Mouse (Mus musculus) thymus, adult 18-20 months (tissue): ENCODE data around the gene 5330417C22Rik.
"Not testable (repeated sequence)": the region's sequence is repeated elsewhere in the genome, so short reads cannot be mapped to it uniquely, and the experiment has no call there.

ENCODE experiments used
- DNase-seq, 2 experiments: peaks; one replicate each; pipeline ENCODE4 v3.0.0; 2022; ENCODE audit warnings: mixed read lengths in 2 of 2

5330417C22Rik gene

GRCm38 (mm10) chr3:108528489-108528888, 7.8 kb downstream of the 5330417C22Rik start:
- DNase-seq = no peak

- DNase-seq = no peak
Observed at GRCm38 (mm10) chr3:108523415-108523814, 12.9 kb downstream of the 5330417C22Rik start.

GRCm38 (mm10) chr3:108518276-108518675, 18.1 kb downstream of the 5330417C22Rik start:
- no peak for DNase-seq

GRCm38 (mm10) chr3:108513465-108513864, 22.9 kb downstream of the 5330417C22Rik start:
- no peak for DNase-seq

- no peak for DNase-seq
Observed at GRCm38 (mm10) chr3:108510716-108511483, 25.4 kb downstream of the 5330417C22Rik start.

- no peak for DNase-seq
Observed at GRCm38 (mm10) chr3:108510156-108510555, 26.2 kb downstream of the 5330417C22Rik start.

GRCm38 (mm10) chr3:108508745-108509474, 27.4 kb downstream of the 5330417C22Rik start:
- no peak for DNase-seq

- DNase-seq = no peak
Observed at GRCm38 (mm10) chr3:108503908-108504307, 32.4 kb downstream of the 5330417C22Rik start.

- not testable (repeated sequence) for DNase-seq
Observed at GRCm38 (mm10) chr3:108501411-108501810, 34.9 kb downstream of the 5330417C22Rik start.

- DNase-seq = no peak
Observed at GRCm38 (mm10) chr3:108499826-108500225, 36.5 kb downstream of the 5330417C22Rik start.

GRCm38 (mm10) chr3:108497602-108498001, 38.7 kb downstream of the 5330417C22Rik start:
- no peak for DNase-seq

GRCm38 (mm10) chr3:108495486-108495885, 40.9 kb downstream of the 5330417C22Rik start:
- no peak for DNase-seq

GRCm38 (mm10) chr3:108494861-108495474, 41.4 kb downstream of the 5330417C22Rik start:
- DNase-seq = no peak

GRCm38 (mm10) chr3:108489968-108490367, 46.4 kb downstream of the 5330417C22Rik start:
- DNase-seq = no peak

- no peak for DNase-seq
Observed at GRCm38 (mm10) chr3:108484749-108485148, 51.6 kb downstream of the 5330417C22Rik start.

- no peak for DNase-seq
Observed at GRCm38 (mm10) chr3:108478800-108479199, 57.5 kb downstream of the 5330417C22Rik start.

GRCm38 (mm10) chr3:108476761-108477619, 59.3 kb downstream of the 5330417C22Rik start:
- peak in 1 of 2 experiments; percentile 15 for DNase-seq

GRCm38 (mm10) chr3:108475496-108475895, 60.8 kb downstream of the 5330417C22Rik start:
- DNase-seq = no peak

GRCm38 (mm10) chr3:108474969-108475368, 61.4 kb downstream of the 5330417C22Rik start:
- DNase-seq = no peak

- no peak for DNase-seq
Observed at GRCm38 (mm10) chr3:108467760-108468159, 68.6 kb downstream of the 5330417C22Rik start.

GRCm38 (mm10) chr3:108466425-108466824, 69.9 kb downstream of the 5330417C22Rik start:
- DNase-seq = peak in 1 of 2 experiments; percentile 18

GRCm38 (mm10) chr3:108458866-108459265, 77.5 kb downstream of the 5330417C22Rik start:
- DNase-seq = peak; percentile 22 to 50
